Mouse (Mus musculus): ENCODE results near the gene Ripor2. TPM values are rescaled to one million over a fixed set of nuclear protein-coding genes. Genes with fewer than 3 reads are reported as not detected.

Gene Ripor2
- polyA plus RNA-seq, 1 experiment = 8.9 TPM

DNA sequence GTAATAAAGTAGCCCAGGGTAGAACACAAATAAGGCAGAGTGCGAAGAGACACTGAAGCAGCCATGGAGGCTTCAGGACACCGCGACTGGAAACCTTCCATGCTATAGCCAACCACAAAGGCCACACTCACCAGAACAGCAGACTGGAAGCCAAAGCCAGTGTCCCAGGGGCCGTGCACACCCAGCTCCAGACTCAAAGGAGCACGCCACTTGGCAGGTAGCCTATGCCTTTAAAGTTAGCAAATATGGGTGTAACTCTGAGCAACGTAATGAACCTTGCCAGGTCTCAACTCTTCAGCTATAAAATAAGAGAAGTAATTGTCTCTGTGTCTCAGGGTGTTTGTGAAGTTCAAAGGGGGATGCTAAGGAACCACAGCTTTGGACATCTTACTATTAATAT lies 2.9 kb downstream of the Ripor2 start:
- WGBS = 78% methylated on average over 6 of the region's 6 CpGs
- no peak for TF ChIP-seq POLR2A (IDR thresholded peaks at IDR 0.05; ENCODE audit: borderline replicate concordance, insufficient read depth, low read length)
- no peak for TF ChIP-seq CTCF (IDR thresholded peaks at IDR 0.05; ENCODE audit: borderline replicate concordance, insufficient read depth, low read depth, low read length)

DNA sequence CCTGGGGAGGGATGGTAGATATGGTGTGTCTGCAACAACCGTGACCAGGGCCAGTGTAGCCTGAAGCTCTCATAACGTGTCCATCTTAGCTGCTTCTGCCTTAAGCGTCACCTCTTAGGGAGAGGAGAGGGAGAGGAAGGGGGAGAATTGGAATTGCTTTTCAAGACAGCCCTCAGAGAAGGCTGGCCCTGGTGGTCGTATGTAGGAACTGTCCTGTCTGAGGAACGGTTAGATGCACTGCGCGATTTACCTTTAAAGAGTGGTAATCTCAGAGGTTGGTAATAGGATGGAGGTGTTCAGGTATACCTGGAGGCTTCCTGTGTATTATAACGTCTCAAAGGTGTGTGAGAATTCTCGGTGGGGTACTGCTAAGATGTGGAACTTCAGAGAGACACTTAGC lies 3.4 kb downstream of the Ripor2 start:
- no peaks in the 10 kb centered on the region for H3K4me1 ChIP-seq (ENCODE audit: control insufficient read depth, insufficient read depth, low read length)
- no peak overlapping the region for H3K4me3 ChIP-seq (replicated peaks; ENCODE audit: insufficient read depth, low read depth, low read length)
- WGBS = 64% methylated on average over 9 of the region's 9 CpGs
- no peaks in the 10 kb centered on the region for H3K27me3 ChIP-seq (ENCODE audit: control insufficient read depth, insufficient read depth, low read length)
- no peak overlapping the region for H3K27ac ChIP-seq (ENCODE audit: insufficient read depth, low read length)
- DNase-seq = no peak
- TF ChIP-seq POLR2A (IDR thresholded peaks at IDR 0.05; ENCODE audit: borderline replicate concordance, insufficient read depth, low read length) = no peak
- TF ChIP-seq CTCF (IDR thresholded peaks at IDR 0.05; ENCODE audit: borderline replicate concordance, insufficient read depth, low read depth, low read length) = no peak

More for the DNA sequence above, 2.9 kb downstream of the Ripor2 start:
- DNase-seq = no peak
- H3K4me3 ChIP-seq (replicated peaks; ENCODE audit: insufficient read depth, low read depth, low read length) = no peak overlapping the region
- no peak overlapping the region for H3K27ac ChIP-seq (ENCODE audit: insufficient read depth, low read length)
- H3K27me3 ChIP-seq (ENCODE audit: control insufficient read depth, insufficient read depth, low read length) = no peaks in the 10 kb centered on the region
- no peaks in the 10 kb centered on the region for H3K4me1 ChIP-seq (ENCODE audit: control insufficient read depth, insufficient read depth, low read length)

DNA sequence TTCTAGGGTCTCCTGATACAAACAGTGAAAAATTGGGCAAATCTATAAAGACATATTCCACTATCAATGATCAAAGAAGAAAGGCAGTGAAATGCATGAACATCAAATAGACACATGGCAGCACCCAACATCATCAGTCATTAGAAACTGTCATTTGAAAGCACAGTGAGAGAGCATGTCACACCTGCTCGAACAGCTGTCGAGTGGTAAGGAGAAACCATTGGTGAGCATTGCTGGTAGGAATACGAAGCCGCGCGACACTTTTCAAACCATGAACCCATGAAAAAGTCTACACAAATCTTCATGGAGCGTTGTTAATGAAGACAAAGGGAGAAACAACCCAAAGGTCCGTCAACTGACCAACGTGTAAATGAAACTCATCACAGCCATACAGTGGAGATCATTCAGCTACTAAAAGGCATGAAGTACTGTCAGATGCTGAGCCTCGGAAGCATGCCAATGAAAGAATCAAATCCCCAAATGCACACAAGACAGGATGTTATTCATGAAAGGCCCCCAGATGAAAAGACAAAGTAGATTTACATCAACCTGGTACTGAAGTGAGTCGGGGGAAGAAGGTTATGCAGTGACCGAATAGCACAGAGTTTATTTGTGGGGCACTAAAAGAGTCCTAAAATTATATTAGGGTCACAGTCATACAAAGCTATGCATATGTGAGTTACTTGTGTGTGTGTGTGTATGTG lies 5.4 kb downstream of the Ripor2 start:
- WGBS = 91% methylated on average over 12 of the region's 12 CpGs
- TF ChIP-seq POLR2A (IDR thresholded peaks at IDR 0.05; ENCODE audit: borderline replicate concordance, insufficient read depth, low read length) (no peak), CTCF (IDR thresholded peaks at IDR 0.05; ENCODE audit: borderline replicate concordance, insufficient read depth, low read depth, low read length) (no peak)
- H3K27ac ChIP-seq (ENCODE audit: insufficient read depth, low read length) = no peak overlapping the region
- H3K27me3 ChIP-seq (ENCODE audit: control insufficient read depth, insufficient read depth, low read length) = no peaks in the 10 kb centered on the region
- H3K4me3 ChIP-seq (replicated peaks; ENCODE audit: insufficient read depth, low read depth, low read length) = no peak overlapping the region
- DNase-seq = no peak
- H3K4me1 ChIP-seq (ENCODE audit: control insufficient read depth, insufficient read depth, low read length) = no peaks in the 10 kb centered on the region

DNA sequence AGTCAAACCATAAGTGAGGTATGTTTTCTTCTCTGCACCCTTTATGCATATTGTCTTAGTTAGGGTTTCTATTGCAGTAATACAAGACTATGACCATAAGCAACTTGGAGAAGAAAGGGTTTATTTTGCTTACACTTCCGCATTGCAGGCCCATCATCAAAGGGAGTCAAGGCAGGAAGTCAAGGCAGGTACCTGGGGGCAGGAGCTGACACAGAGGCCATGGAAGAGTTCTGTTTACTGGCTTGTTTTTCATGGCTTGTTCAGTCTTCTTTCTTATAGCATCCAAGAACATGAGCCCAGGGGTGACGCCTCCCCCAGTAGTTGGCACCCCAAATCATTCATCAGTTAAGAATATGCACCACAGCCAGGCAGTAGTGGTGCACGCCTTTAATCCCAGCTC lies 6.6 kb downstream of the Ripor2 start:
- H3K27me3 ChIP-seq (ENCODE audit: control insufficient read depth, insufficient read depth, low read length) = no peaks in the 10 kb centered on the region
- 99% methylated on average over 3 of the region's 3 CpGs for WGBS
- TF ChIP-seq CTCF (IDR thresholded peaks at IDR 0.05; ENCODE audit: borderline replicate concordance, insufficient read depth, low read depth, low read length) (no peak), POLR2A (IDR thresholded peaks at IDR 0.05; ENCODE audit: borderline replicate concordance, insufficient read depth, low read length) (no peak)
- no peak overlapping the region for H3K4me3 ChIP-seq (replicated peaks; ENCODE audit: insufficient read depth, low read depth, low read length)
- no peak overlapping the region for H3K27ac ChIP-seq (ENCODE audit: insufficient read depth, low read length)
- no peak for DNase-seq
- H3K4me1 ChIP-seq (ENCODE audit: control insufficient read depth, insufficient read depth, low read length) = no peaks in the 10 kb centered on the region

DNA sequence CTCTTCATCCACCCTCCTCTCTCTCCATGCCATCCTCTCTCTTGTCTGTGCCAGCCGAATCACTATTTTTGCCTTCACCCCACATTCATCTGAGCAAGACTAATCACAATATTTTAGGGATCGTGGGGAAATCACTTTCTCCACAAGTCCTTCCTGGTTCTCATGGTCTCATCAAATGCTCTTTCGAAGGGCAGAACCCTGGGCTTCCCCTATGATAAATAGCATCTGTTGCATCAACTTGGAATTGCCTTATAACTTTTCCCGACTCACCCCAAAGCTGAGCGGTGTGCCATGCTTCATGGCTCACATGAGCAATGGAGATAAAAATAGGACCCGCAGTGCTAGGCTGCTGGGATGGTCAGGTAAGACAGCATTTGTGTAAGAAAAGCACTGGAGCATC lies 9.7 kb downstream of the Ripor2 start:
- 90% methylated on average over 6 of the region's 6 CpGs for WGBS
- Histone ChIP-seq H3K4me3 (replicated peaks; ENCODE audit: insufficient read depth, low read depth, low read length) (no peak overlapping the region), H3K27me3 (ENCODE audit: control insufficient read depth, insufficient read depth, low read length) (no peaks in the 10 kb centered on the region), H3K4me1 (ENCODE audit: control insufficient read depth, insufficient read depth, low read length) (no peaks in the 10 kb centered on the region), H3K27ac (ENCODE audit: insufficient read depth, low read length) (no peak overlapping the region)
- no peak for TF ChIP-seq CTCF (IDR thresholded peaks at IDR 0.05; ENCODE audit: borderline replicate concordance, insufficient read depth, low read depth, low read length)
- TF ChIP-seq POLR2A (IDR thresholded peaks at IDR 0.05; ENCODE audit: borderline replicate concordance, insufficient read depth, low read length) = no peak
- DNase-seq = no peak

DNA sequence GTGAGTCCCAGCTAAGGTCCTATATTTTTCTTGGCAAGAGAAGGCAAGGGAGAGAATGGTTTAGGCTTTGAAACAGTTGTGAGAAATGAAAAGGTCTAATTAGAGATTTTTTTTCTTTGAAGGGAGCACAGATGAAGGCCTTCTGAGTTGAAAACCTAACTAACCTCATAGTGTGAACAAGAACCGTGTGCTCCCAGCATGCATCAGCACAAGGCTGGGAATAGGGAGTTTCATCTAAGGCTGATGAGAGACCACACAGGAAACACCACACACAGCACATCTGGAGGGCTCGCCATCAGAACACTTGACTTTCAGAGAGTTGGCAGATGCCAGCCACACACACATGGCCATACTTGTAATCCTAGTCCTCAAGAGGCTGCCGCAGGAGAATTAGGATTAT lies 12.3 kb downstream of the Ripor2 start:
- TF ChIP-seq POLR2A (IDR thresholded peaks at IDR 0.05; ENCODE audit: borderline replicate concordance, insufficient read depth, low read length) (no peak), CTCF (IDR thresholded peaks at IDR 0.05; ENCODE audit: borderline replicate concordance, insufficient read depth, low read depth, low read length) (no peak)
- no peak overlapping the region for H3K4me3 ChIP-seq (replicated peaks; ENCODE audit: insufficient read depth, low read depth, low read length)
- no peaks in the 10 kb centered on the region for H3K4me1 ChIP-seq (ENCODE audit: control insufficient read depth, insufficient read depth, low read length)
- no peaks in the 10 kb centered on the region for H3K27me3 ChIP-seq (ENCODE audit: control insufficient read depth, insufficient read depth, low read length)
- 77% methylated on average over 3 of the region's 3 CpGs for WGBS
- H3K27ac ChIP-seq (ENCODE audit: insufficient read depth, low read length) = no peak overlapping the region
- no peak for DNase-seq

DNA sequence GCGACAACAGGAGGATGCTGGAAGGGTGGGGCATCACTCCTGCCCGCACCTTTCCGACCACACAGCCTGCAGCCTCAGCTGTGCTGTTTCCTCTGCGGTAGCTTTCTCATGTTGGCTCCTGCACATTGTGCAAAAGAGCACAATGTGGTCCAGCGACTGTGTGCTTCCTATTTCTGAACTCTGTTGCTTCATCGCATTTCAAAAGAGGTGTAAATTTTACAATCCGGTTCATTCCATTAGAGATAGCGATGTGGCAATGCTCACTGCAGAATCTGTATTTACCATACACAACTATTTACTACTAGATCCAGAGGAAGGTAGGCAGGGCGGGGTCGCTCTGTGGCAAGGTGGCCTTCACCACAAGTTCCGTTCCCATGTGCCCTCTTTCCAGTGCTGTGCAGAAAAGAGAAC lies 17.6 kb downstream of the Ripor2 start:
- 90% methylated on average over 11 of the region's 11 CpGs for WGBS
- H3K27ac ChIP-seq (ENCODE audit: insufficient read depth, low read length) = no peak overlapping the region
- no peak overlapping the region for H3K4me3 ChIP-seq (replicated peaks; ENCODE audit: insufficient read depth, low read depth, low read length)
- no peaks in the 10 kb centered on the region for H3K27me3 ChIP-seq (ENCODE audit: control insufficient read depth, insufficient read depth, low read length)
- peaks cover 2% of the 10 kb centered on the region; the same call in 1 of the 2 replicates for H3K4me1 ChIP-seq (ENCODE audit: control insufficient read depth, insufficient read depth, low read length)
- DNase-seq = no peak
- TF ChIP-seq CTCF (IDR thresholded peaks at IDR 0.05; ENCODE audit: borderline replicate concordance, insufficient read depth, low read depth, low read length) (no peak), POLR2A (IDR thresholded peaks at IDR 0.05; ENCODE audit: borderline replicate concordance, insufficient read depth, low read length) (no peak)

DNA sequence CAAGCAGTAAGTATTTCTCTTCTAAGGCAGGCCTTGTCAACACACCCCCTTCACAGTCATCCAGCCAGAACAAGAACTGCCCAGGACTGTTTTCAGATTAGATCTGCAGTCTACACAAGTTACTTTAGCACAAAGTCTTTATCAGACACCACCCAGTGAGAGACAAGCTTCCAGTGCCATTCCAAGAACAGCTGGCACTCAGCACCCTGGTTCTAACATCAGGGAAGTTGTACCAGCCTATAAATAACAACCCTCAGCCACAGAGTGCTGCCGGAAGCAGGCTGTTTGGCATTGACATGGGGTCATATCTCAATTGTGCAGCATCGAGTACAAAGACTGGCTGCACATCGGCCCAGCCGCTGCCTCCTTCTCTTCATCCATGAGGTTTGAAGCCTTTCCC lies 21.0 kb downstream of the Ripor2 start:
- no peaks in the 10 kb centered on the region; the same call in 1 of the 2 replicates for H3K27me3 ChIP-seq (ENCODE audit: control insufficient read depth, insufficient read depth, low read length)
- no peak overlapping the region for H3K27ac ChIP-seq (ENCODE audit: insufficient read depth, low read length)
- WGBS = 19% methylated on average over 4 of the region's 4 CpGs
- TF ChIP-seq POLR2A (IDR thresholded peaks at IDR 0.05; ENCODE audit: borderline replicate concordance, insufficient read depth, low read length) (no peak), CTCF (IDR thresholded peaks at IDR 0.05; ENCODE audit: borderline replicate concordance, insufficient read depth, low read depth, low read length) (no peak)
- no peak for DNase-seq
- peaks cover 2% of the 10 kb centered on the region; the same call in 1 of the 2 replicates for H3K4me1 ChIP-seq (ENCODE audit: control insufficient read depth, insufficient read depth, low read length)
- no peak overlapping the region for H3K4me3 ChIP-seq (replicated peaks; ENCODE audit: insufficient read depth, low read depth, low read length)

All from cerebellum, adult 2 months (tissue).